Mouse (Mus musculus) urinary bladder, postnatal 25 days (tissue): ENCODE data around the gene Gm13178.

Source experiments
- DNase-seq: peaks from one replicate; pipeline ENCODE4 v3.0.0; 2022; ENCODE audit warnings: low spot score

The Gm13178 gene

GRCm38 (mm10) chr4:144721304-144721703, at the start of gene Gm13178:
Gene Gm13178, minus strand, starts transcription at chr4:144721404.
- no peak for DNase-seq

- DNase-seq = peak; percentile 36
Measured at GRCm38 (mm10) chr4:144765722-144766121, 44.5 kb upstream of the Gm13178 start.

DNA sequence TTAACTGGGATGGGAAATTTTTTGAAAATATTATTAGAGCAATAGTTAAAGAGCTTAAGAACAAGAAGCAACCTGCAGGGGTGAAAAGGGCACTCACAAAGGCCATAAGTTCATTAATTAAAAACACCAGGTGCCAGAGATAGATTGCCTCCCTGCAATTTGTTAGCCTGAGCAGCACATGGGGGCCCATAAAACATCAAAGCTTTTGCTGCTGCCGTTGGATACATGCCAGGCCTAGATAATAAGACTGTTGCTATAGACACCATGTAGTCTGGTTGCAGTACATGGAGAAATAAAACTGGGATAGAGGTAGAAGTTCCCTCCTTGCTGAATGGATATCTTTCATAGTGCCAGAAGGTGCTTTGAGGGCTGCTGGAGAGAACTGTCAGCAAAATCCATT, 27.9 kb upstream of the Gm13178 start:
- DNase-seq = no peak

GRCm38 (mm10) chr4:144719691-144720090, 1.5 kb downstream of the Gm13178 start:
- DNase-seq = no peak

DNA sequence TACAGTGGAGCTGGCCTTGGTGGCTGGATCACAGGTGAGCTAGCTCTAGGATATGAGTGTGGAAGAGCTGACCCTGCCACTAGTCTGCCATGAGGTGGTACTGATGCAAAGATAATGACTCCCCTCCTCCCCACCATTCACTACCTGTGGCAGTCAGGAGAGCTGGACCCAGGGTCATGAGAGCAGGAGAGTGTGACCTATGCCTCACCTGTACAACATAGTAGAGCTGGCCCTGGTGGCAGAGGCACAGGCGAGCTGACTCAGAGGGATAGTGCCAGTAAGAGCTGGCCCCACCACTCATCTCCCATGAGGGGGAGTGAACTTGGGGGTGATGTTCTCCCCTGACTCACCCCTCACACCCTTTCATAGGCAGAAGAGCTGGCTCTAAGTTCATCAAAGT, 2.9 kb downstream of the Gm13178 start:
- no peak for DNase-seq

GRCm38 (mm10) chr4:144686268-144686667, 34.9 kb downstream of the Gm13178 start, which contains the start of gene Gm436:
Gene Gm436, minus strand, starts transcription at chr4:144686368.
- no peak for DNase-seq
